Mouse (Mus musculus) ES-E14 (cell line): ENCODE results near the gene Tox3. TPM values are rescaled to one million over a fixed set of nuclear protein-coding genes. Genes with fewer than 3 reads are reported as not detected.

Source experiments
- DNase-seq: peaks from one replicate; pipeline ENCODE4 v3.0.0-alpha.2; 2013; ENCODE audit warnings: low read depth, low spot score
- H3K27ac ChIP-seq: 2 replicates; pipeline ENCODE4 v1.5.1; 2012; ENCODE audit warnings: low read depth, mild to moderate bottlenecking, low read length, moderate library complexity, mixed read lengths; ENCODE audit not compliant: poor library complexity, insufficient read depth, severe bottlenecking
- H3K36me3 ChIP-seq: 2 replicates; pipeline ENCODE4 v1.6.1; 2012; ENCODE audit warnings: mild to moderate bottlenecking, low read length, moderate library complexity, mixed read lengths; ENCODE audit not compliant: control insufficient read depth, poor library complexity, insufficient read depth, severe bottlenecking
- H3K4me1 ChIP-seq, 2 experiments: fragments of 150-350 bp in 1 of 2; sonication (generic) in 1 of 2; 2 replicates each; pipeline ENCODE4 v1.6.1; 2012; ENCODE audit warnings: low read length in 2 of 2, mild to moderate bottlenecking in 1 of 2, mixed read lengths in 1 of 2; ENCODE audit not compliant: control insufficient read depth in 2 of 2, insufficient read depth in 2 of 2, poor library complexity in 1 of 2
- H3K4me3 ChIP-seq, 2 experiments: fragments of 150-350 bp in 1 of 2; sonication (generic) in 1 of 2; 2 replicates each; pipeline ENCODE4 v1.5.1; 2012; ENCODE audit warnings: low read length in 2 of 2, low read depth in 1 of 2, mild to moderate bottlenecking in 1 of 2, mixed read lengths in 1 of 2; ENCODE audit not compliant: insufficient read depth in 1 of 2, poor library complexity in 1 of 2, severe bottlenecking in 1 of 2
- H3K9ac ChIP-seq: 2 replicates; pipeline ENCODE4 v1.6.1; 2012; ENCODE audit warnings: low read depth, mild to moderate bottlenecking, low read length, mixed read lengths; ENCODE audit not compliant: poor library complexity, insufficient read depth, severe bottlenecking
- H3K9me3 ChIP-seq: fragments of 150-350 bp; sonication (generic); 2 replicates; pipeline ENCODE4 v1.6.1; 2012; ENCODE audit warnings: low read depth, mild to moderate bottlenecking, low read length; ENCODE audit not compliant: control insufficient read depth, insufficient read depth
- CHD2 ChIP-seq: IDR thresholded peaks from 2 replicates; pipeline ENCODE4 v1.6.1; 2014; ENCODE audit warnings: mild to moderate bottlenecking, low read depth, low read length, inconsistent platforms
- HCFC1 ChIP-seq: IDR thresholded peaks from 2 replicates; pipeline ENCODE4 v1.6.1; 2012; ENCODE audit warnings: low read length, inconsistent platforms, borderline replicate concordance; ENCODE audit not compliant: insufficient read depth
- MAFK ChIP-seq: IDR thresholded peaks from 2 replicates; pipeline ENCODE4 v1.6.1; 2014; ENCODE audit warnings: mild to moderate bottlenecking, low read depth, low read length, inconsistent platforms; ENCODE audit not compliant: insufficient read depth
- ZC3H11A ChIP-seq: IDR thresholded peaks from 2 replicates; pipeline ENCODE4 v1.6.1; 2012; ENCODE audit warnings: low read depth, mild to moderate bottlenecking, inconsistent platforms, low read length, borderline replicate concordance
- ZNF384 ChIP-seq: IDR thresholded peaks from 2 replicates; pipeline ENCODE4 v1.6.1; 2012; ENCODE audit warnings: low read depth, low read length, inconsistent platforms
- in situ Hi-C, 2 experiments: fragments of 600-800 bp; cut with MboI; formaldehyde crosslinking; loops; one replicate each; pipeline ENCODE4 v1.15.1; 2025; ENCODE audit warnings: low sequenced_read_pairs in 2 of 2, inconsistent platforms in 1 of 2; ENCODE audit not compliant: unreplicated experiment in 2 of 2
- total RNA-seq: library from RNA; depleted of rRNA; stranded (reverse); fragments of 300-350 nt; gene quantifications from 2 replicates; pipeline ENCODE4 v1.2.3, GENCODE M21; 2012

The Tox3 gene
- total RNA-seq, 1 experiment, result 0.67 TPM

DNA sequence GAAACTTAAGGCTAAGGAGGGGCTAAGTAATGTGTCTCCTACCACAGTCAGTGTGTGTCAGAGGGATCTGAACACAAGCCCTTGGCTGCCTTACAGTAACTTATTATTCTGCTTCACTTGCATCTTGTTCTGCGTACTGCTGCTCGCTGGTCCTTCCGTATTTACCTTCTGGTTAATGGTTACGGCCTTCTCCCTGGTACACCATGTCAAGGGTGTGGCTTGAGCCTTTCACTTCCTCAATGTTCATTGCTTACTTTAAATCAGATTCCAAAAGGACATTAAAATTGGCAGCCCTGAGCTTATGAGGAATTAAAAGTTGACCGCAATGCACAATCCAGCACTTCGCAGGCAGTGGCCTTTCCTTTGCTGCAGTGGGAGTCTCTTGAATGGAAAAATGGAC is 30.9 kb upstream of the Tox3 start:
- Histone ChIP-seq H3K9me3 (no peaks in the 10 kb centered on the region), H3K4me1 (no peaks in the 10 kb centered on the region), H3K4me3 (no peak overlapping the region), H3K9ac (no peak overlapping the region), H3K27ac (no peak overlapping the region), H3K36me3 (no peaks in the 10 kb centered on the region)
- no peak for DNase-seq
- in situ Hi-C loops, result no loop called here
- no peak for TF ChIP-seq CHD2
- no peak for TF ChIP-seq HCFC1
- TF ChIP-seq ZC3H11A, result no peak
- TF ChIP-seq MAFK, result no peak
- no peak for TF ChIP-seq ZNF384

GRCm38 (mm10) chr8:90378036-90378435 is 29.9 kb upstream of the Tox3 start:
- in situ Hi-C loops, result no loop called here
- no peak for DNase-seq
- H3K27ac ChIP-seq, result no peak overlapping the region
- H3K4me3 ChIP-seq, result no peak overlapping the region
- no peak overlapping the region for H3K9ac ChIP-seq
- TF ChIP-seq HCFC1 (no peak), ZNF384 (no peak), MAFK (no peak), CHD2 (no peak), ZC3H11A (no peak)
- no peaks in the 10 kb centered on the region for H3K9me3 ChIP-seq
- H3K36me3 ChIP-seq, result no peaks in the 10 kb centered on the region
- H3K4me1 ChIP-seq, result no peaks in the 10 kb centered on the region

- no peak overlapping the region for H3K4me3 ChIP-seq
- H3K4me1 ChIP-seq, result no peaks in the 10 kb centered on the region
- TF ChIP-seq CHD2, result no peak
- no peak for TF ChIP-seq ZC3H11A
- TF ChIP-seq MAFK, result no peak
- TF ChIP-seq HCFC1, result no peak
- TF ChIP-seq ZNF384, result no peak
- H3K9ac ChIP-seq, result no peak overlapping the region
- H3K9me3 ChIP-seq, result no peaks in the 10 kb centered on the region
- H3K27ac ChIP-seq, result no peak overlapping the region
- no peaks in the 10 kb centered on the region for H3K36me3 ChIP-seq
- in situ Hi-C loops, result no loop called here
- DNase-seq, result no peak
These were observed 23.6 kb upstream of the Tox3 start for GRCm38 (mm10) chr8:90371611-90372222.

GRCm38 (mm10) chr8:90369876-90370275 is 21.7 kb upstream of the Tox3 start:
- no peak for TF ChIP-seq CHD2
- no peak overlapping the region for H3K27ac ChIP-seq
- in situ Hi-C loops, result no loop called here

DNA sequence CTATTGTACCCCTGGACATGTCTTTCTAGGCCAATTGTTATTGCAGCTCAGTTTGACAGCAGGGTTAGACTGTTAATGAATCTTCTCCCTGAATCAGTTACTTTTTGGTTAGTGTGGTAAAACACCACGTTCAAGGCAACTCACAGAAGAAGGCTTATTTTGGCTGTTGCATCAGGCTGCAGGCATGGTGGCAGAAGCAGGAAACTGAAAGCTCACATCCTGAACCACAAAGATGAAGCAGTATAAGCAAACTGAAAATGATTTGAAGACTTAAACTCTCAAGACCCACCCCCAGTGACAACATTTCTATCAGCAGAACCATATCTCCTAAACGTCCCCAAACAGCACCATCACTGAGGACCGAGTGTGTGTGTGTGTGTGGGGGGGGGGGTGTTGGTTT is 8.6 kb upstream of the Tox3 start:
- H3K27ac ChIP-seq, result no peak overlapping the region
- no peak for DNase-seq
- no peaks in the 10 kb centered on the region for H3K9me3 ChIP-seq
- H3K9ac ChIP-seq, result no peak overlapping the region
- H3K36me3 ChIP-seq, result no peaks in the 10 kb centered on the region
- TF ChIP-seq HCFC1, result no peak
- no peak for TF ChIP-seq ZNF384
- no peak for TF ChIP-seq ZC3H11A
- TF ChIP-seq MAFK, result no peak
- no peak for TF ChIP-seq CHD2
- in situ Hi-C loops, result no loop called here
- H3K4me3 ChIP-seq, result no peak overlapping the region
- H3K4me1 ChIP-seq, result no peaks in the 10 kb centered on the region

More at GRCm38 (mm10) chr8:90369876-90370275, 21.7 kb upstream of the Tox3 start:
- H3K9me3 ChIP-seq, result no peaks in the 10 kb centered on the region
- H3K9ac ChIP-seq, result no peak overlapping the region
- H3K4me1 ChIP-seq, result no peaks in the 10 kb centered on the region
- DNase-seq, result no peak
- no peak overlapping the region for H3K4me3 ChIP-seq
- H3K36me3 ChIP-seq, result no peaks in the 10 kb centered on the region
